Mouse (Mus musculus) inflammation-experienced regulatory T-cells, adult 16 weeks (primary cell): ENCODE data around the gene C130073F10Rik. TPM values are rescaled to one million over a fixed set of nuclear protein-coding genes. Genes with fewer than 3 reads are reported as not detected.

Experiments
- polyA plus RNA-seq: library from polyadenylated mRNA; unstranded; fragments of 100-300 nt; shearing (Covaris generic); gene quantifications from one replicate; pipeline ENCODE4 v1.2.1, GENCODE M21; 2017

The C130073F10Rik gene
- polyA plus RNA-seq = not detected

GRCm38 (mm10) chr4:101893656-101894420 is at the start of gene C130073F10Rik:
Gene C130073F10Rik, minus strand, starts transcription at chr4:101893789.

DNA sequence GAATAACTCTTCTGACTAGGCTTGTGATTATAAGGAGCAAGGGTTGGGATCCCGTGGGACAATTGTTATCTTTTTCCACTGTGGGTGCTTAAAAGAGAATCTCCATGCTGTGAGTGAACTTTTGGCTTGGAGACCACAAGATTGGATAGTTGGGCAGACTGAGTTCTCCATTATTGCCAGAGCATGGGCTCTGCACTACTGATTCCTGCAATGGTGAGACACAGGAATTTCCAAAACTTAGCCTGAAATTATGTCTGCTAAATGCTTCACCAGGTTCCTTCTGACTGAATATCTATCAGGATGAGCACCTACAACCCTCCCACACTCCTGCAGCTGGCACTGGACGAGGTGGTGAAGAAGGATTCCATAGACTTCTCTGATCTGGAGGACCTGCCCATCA is 46.5 kb upstream of the C130073F10Rik start, which contains the start of gene Gm12794:
TSS of gene Gm12794 (plus strand) at position 301 of the 400 bp plus-strand sequence.

GRCm38 (mm10) chr4:101908821-101909220 is 15.2 kb upstream of the C130073F10Rik start, which contains the start of gene Gm12800:
Gene Gm12800, plus strand, starts transcription at chr4:101909121.

GRCm38 (mm10) chr4:101843923-101844322 is 49.7 kb downstream of the C130073F10Rik start, which contains the start of gene B020004J07Rik:
Gene B020004J07Rik, minus strand, starts transcription at chr4:101844023.

Other genes starting within 250 kb of the C130073F10Rik start
- 92.1 TPM for gene Leprot, start 246.1 kb downstream of the C130073F10Rik start, polyA plus RNA-seq
- not detected for gene Lepr, start 176.4 kb downstream of the C130073F10Rik start, polyA plus RNA-seq
- gene B020004J07Rik, start 49.8 kb downstream of the C130073F10Rik start, polyA plus RNA-seq = not detected
- gene Gm12800, start 15.3 kb upstream of the C130073F10Rik start, polyA plus RNA-seq = not detected
- gene Gm12794, start 46.6 kb upstream of the C130073F10Rik start, polyA plus RNA-seq = not detected
- not detected for gene Gm12790, start 87.3 kb upstream of the C130073F10Rik start, polyA plus RNA-seq
- not detected for gene Gm12789, start 92.8 kb upstream of the C130073F10Rik start, polyA plus RNA-seq
- gene Pde4b, start 193.8 kb upstream of the C130073F10Rik start, polyA plus RNA-seq = 85.3 TPM